Mouse (Mus musculus) cerebellum, adult (tissue): ENCODE measurements around the gene Ube2cbp.

Experiments used
- ATAC-seq: cut with Nextera tagmentation; 2 replicates; pipeline ENCODE4 v1.9.2; 2017; ENCODE audit warnings: mild to moderate bottlenecking, moderate library complexity, mixed read lengths; ENCODE audit not compliant: insufficient number of reproducible peaks, low FRiP score, low TSS enrichment

The Ube2cbp gene

GRCm38 (mm10) chr9:86436608-86437007 lies 28.1 kb downstream of the Ube2cbp start:
- no peak for ATAC-seq

DNA sequence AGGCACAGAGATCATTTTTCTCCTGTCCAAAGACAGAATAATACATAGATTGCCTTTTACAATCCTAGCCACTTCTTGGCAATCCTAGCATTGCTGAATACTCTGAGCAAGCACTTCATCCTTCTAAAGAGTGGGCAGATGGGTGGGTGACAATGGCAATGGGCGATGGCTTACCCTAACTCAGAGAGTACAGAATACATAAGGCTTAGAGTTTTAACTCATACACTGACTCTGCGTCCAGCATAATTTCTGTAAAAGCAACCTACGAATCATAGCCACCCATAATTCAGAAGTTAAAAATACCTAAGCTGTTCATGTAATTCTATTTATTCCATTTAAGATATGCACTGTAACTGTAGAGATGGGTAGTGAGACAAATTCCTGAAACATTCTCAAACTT lies 29.2 kb downstream of the Ube2cbp start:
- no peak for ATAC-seq

DNA sequence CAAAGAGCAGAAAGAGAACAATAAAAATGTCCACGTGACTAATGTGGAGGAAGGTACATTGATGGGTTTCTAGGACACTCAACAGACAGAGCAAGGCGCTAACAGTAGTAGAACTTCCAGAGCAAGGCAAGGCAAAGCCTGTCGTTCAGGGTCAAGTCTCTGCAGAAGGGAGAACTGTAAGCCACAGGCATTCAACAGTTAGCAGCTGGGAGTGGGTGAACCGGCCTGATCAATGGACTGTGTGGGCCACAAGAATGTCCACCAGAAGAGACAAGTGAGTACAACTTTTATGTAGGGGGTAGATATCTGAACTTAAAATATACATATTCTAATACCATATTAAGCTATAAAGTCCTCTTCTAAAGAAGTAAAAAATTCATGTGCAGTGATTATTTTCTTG lies 41.4 kb downstream of the Ube2cbp start:
- no peak for ATAC-seq

GRCm38 (mm10) chr9:86419366-86419765 lies 45.4 kb downstream of the Ube2cbp start:
- ATAC-seq, result no peak

- ATAC-seq, result no peak
Observed at GRCm38 (mm10) chr9:86417971-86418370, 46.8 kb downstream of the Ube2cbp start.

DNA sequence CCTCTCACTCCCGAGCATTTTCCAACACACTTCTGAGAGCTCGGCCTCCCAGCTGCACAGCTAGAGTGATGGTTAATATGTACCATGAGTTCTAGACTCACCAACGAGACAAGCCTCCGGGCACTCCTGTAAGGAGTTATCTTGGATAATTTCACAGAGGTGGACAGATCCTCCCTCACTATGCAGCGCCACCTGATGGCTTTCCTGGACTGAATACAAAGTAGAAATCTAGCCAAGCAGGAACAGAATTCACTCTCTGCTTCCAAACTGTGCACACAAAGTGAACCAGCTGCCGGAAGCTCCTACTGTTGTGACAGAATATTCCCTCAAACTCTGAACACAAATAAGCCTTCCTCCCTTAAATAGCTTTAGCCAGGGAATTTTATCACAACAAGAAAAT lies 69.0 kb downstream of the Ube2cbp start:
- ATAC-seq, result peak; percentile 74

GRCm38 (mm10) chr9:86395012-86395411 lies 69.7 kb downstream of the Ube2cbp start:
- ATAC-seq, result no peak

GRCm38 (mm10) chr9:86393586-86394272 lies 71.0 kb downstream of the Ube2cbp start:
- ATAC-seq, result peak; percentile 90

- ATAC-seq, result no peak
Observed at GRCm38 (mm10) chr9:86391467-86391866, 73.3 kb downstream of the Ube2cbp start.

DNA sequence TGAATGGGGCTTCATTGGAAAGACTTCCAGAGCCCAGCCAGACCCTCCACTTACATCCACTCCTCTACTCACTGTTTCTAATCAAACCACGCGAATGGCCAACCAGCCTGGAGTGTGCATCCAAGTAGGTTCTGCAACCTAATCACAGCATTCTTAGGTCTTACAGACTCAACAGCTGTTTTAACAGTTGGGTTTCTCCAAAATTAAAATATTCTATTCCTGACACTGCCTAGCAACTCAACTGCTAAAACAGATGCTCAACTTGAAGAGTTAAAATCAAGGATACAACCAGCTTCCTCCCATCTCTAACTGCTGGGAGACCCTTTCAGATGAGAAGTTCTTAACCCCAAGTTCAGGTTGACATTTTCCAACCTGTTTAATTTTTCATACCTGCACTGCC lies 74.0 kb downstream of the Ube2cbp start:
- no peak for ATAC-seq

GRCm38 (mm10) chr9:86388538-86388937 lies 76.2 kb downstream of the Ube2cbp start:
- ATAC-seq, result no peak

GRCm38 (mm10) chr9:86376923-86377322 lies 87.8 kb downstream of the Ube2cbp start:
- ATAC-seq, result no peak

DNA sequence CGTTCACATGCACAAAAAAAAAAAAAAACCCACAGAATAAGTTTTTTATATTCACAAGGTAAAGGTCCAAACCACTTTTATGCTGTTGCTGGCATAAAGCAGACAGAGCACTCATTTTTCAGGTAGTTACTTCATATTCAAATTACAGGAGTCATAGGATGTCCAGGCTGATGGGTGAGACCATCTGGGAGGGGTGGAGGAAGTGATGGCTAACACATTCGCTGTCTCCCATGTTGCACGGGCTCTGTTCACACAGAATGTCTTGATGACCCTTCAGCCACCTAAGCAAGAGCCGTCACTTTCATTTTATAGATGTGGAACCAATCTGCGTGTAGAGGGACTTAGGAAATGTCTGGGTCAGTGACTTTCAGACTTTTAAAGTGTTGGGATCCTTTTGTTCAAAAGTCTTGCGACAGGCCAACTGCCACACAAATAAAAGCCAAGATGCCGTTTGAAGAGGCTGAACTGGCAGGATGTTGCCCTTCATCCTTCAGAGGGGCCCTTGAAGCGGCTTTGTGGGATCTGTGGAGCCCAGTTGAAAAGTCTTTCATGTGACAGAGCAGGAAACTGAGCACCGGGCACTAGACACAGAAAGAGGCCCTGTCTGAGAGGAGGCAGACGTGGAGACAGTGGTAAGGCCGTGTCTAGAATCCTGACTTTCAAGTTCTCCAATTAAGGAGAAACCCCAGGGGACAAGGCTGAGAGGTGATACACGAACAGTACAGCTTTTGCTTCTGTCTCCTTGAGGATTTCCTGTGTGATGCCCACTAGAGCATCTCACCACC lies 91.8 kb downstream of the Ube2cbp start:
- no peak for ATAC-seq

GRCm38 (mm10) chr9:86369208-86369607 lies 95.5 kb downstream of the Ube2cbp start:
- no peak for ATAC-seq

DNA sequence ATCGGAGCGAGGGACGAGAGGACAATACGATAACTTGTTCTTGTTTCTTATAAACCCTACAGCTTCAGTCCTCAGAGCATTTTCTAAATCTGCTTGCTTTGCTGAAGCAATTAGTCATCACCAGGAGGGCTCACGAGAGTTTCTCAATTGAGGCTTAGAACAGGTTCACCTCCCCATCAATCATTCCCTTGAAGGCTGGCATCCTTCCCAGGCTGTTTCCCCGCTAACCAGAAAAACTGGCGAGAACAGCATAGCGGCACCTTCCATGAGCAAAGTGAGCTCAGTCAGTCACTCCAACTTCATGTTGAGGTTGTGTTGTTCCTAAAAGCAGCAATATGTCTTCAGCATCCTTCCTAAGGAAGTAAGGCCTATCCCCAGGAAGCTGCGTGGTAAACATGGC lies 104.2 kb downstream of the Ube2cbp start:
- ATAC-seq, result no peak

DNA sequence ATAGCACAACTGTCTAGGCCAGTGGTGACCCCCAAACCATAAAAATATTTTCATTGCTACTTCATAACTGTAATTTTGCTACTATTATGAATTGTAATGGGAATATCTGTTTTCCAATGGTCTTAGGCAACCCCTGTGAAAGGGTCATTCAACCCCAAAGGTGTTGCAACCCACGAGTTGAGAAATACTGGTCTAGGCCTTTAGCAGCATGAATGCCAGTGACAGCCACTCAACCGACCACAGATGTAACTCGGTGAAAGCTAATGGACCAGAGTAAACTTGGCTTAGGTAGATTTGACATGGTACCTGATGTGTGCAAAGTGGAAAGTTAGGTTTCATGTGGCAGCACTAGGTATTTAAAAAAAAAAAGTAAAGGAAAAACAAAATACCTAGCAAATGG lies 108.9 kb downstream of the Ube2cbp start:
- no peak for ATAC-seq

DNA sequence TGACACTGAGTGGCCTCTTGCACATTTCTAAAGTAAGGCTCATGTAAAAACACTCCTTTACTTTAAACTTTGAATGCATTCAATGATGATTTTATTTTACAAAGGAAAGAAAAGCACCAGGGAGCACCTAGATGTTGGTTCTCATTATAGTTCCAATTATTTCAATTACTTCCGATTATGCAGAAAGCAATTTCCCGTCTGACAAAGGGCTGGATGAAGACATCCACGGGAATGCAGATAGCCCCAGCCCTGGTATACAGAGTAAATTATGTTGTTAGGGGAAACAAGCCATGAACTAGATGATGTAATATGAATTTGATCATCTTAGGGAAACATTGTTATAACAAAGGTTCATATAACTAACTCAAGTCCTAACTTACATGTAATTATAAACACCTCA lies 113.3 kb downstream of the Ube2cbp start:
- ATAC-seq, result no peak

DNA sequence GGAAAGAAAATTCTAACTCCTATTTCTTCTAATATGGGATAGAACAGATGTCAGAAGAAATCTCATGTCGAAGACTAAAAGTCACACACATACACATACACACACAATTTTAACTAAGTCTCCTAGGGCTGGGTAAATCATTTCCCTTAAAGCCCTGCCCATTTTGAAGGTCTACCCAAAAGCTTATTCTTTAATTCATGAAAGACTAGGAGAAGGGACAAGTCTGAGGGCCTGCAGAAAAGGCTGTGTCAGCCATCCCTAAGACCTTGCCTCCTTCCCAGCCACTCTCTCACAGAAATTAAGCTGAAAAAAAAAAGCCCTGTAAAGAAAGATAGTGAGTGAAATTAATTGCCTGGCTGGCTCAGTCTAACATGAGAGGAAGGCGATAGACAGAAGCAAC lies 128.0 kb downstream of the Ube2cbp start:
- ATAC-seq, result no peak

GRCm38 (mm10) chr9:86336361-86336760 lies 128.4 kb downstream of the Ube2cbp start:
- ATAC-seq, result no peak

DNA sequence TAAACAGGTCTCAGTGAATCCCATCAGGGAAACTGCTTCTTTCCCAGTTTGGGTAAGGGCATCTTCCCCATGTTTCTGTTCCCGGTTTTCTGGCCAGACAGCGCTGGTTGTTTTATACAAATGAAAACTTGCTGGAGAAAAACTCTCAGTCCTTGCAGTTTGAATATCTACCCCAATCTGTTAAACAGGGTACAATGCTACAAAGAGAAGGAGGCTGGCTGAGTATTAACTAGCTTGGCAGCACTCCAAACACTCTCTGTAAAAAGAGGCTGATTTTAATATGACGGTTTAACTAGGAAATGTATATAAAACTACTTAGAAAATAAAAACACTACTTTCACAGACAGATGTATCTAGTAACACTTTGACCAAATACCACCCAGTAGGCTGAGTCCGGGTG lies 129.2 kb downstream of the Ube2cbp start:
- no peak for ATAC-seq

- ATAC-seq, result no peak
Observed at GRCm38 (mm10) chr9:86334357-86334756, 130.4 kb downstream of the Ube2cbp start.

- no peak for ATAC-seq
Observed at GRCm38 (mm10) chr9:86330591-86330990, 134.2 kb downstream of the Ube2cbp start.
